Mouse (Mus musculus) urinary bladder, adult 2 months (tissue): ENCODE measurements around the gene Tex19.2. TPM values are rescaled to one million over a fixed set of nuclear protein-coding genes. Genes with fewer than 3 reads are reported as not detected.

Experiments
- polyA plus RNA-seq: library from polyadenylated mRNA; depleted of rRNA; stranded (reverse); fragments of >200 nt; gene quantifications from 2 replicates; pipeline ENCODE4 v1.2.3, GENCODE M21; 2012; rRNA removed

The Tex19.2 gene
- polyA plus RNA-seq, 1 experiment: 0.04 TPM

Other genes starting within 250 kb of the Tex19.2 start
- 3.8 and 4.1 TPM in 2 replicates for gene Ccdc57, start 185.8 kb downstream of the Tex19.2 start, polyA plus RNA-seq
- gene Slc16a3, start 170.2 kb downstream of the Tex19.2 start, polyA plus RNA-seq: 16.5 and 17.3 TPM in 2 replicates
- 106 and 110 TPM in 2 replicates for gene Csnk1d, start 127.3 kb downstream of the Tex19.2 start, polyA plus RNA-seq
- gene Cd7, start 79.3 kb downstream of the Tex19.2 start, polyA plus RNA-seq: 1.1 and 1.6 TPM in 2 replicates
- not detected in 2 replicates for gene Sectm1b, start 55.1 kb downstream of the Tex19.2 start, polyA plus RNA-seq
- gene Sectm1a, start 37.5 kb downstream of the Tex19.2 start, polyA plus RNA-seq: 0.28 and 0.53 TPM in 2 replicates
- 0.06 TPM in 1 of 2 replicates, not detected in the other for gene Tex19.1, start 27.5 kb upstream of the Tex19.2 start, polyA plus RNA-seq
- gene Uts2r, start 41.6 kb upstream of the Tex19.2 start, polyA plus RNA-seq: not detected in 2 replicates
- gene Hexdc, start 85.8 kb upstream of the Tex19.2 start, polyA plus RNA-seq: 18.6 and 27.6 TPM in 2 replicates
- gene Ogfod3, start 86.0 kb upstream of the Tex19.2 start, polyA plus RNA-seq: 7.4 and 9.9 TPM in 2 replicates
- gene Cybc1, start 110.6 kb upstream of the Tex19.2 start, polyA plus RNA-seq: 43.4 and 56.3 TPM in 2 replicates
- 19.3 and 23.2 TPM in 2 replicates for gene Narf, start 118.6 kb upstream of the Tex19.2 start, polyA plus RNA-seq
- gene Foxk2, start 141.3 kb upstream of the Tex19.2 start, polyA plus RNA-seq: 15.9 and 18.8 TPM in 2 replicates
- gene Wdr45b, start 235.8 kb upstream of the Tex19.2 start, polyA plus RNA-seq: 50.2 and 62.7 TPM in 2 replicates